Mouse (Mus musculus) right cerebral cortex, postnatal 4 days (tissue): ENCODE data around the gene Fam129a.

ENCODE experiments used
- DNase-seq: peaks from one replicate; pipeline ENCODE4 v3.0.0-alpha.2; 2022

Gene Fam129a

GRCm38 (mm10) chr1:151570981-151571837 lies at the start of gene Fam129a:
Fam129a (plus strand) TSS chr1:151571186.
- DNase-seq, result peak; percentile 16

DNA sequence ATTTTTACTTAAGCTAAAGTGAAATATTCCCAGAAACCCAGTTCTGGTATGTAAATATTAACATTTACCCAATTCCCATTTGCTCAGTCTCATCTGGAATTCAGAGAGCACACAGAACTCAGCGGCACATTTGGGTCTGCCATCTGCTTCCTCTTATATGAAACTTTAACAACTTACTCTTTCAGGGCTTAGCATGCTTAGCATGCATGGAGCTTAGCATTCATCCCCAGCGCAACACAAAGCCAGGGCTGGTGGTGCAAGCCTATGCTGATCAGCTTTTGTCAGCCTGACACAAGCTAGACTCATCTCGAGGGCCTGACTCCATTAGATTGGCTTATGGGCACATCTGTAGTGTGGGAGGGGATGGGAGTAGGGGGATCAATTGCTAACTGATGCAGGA lies 44.3 kb upstream of the Fam129a start:
- DNase-seq, result no peak

DNA sequence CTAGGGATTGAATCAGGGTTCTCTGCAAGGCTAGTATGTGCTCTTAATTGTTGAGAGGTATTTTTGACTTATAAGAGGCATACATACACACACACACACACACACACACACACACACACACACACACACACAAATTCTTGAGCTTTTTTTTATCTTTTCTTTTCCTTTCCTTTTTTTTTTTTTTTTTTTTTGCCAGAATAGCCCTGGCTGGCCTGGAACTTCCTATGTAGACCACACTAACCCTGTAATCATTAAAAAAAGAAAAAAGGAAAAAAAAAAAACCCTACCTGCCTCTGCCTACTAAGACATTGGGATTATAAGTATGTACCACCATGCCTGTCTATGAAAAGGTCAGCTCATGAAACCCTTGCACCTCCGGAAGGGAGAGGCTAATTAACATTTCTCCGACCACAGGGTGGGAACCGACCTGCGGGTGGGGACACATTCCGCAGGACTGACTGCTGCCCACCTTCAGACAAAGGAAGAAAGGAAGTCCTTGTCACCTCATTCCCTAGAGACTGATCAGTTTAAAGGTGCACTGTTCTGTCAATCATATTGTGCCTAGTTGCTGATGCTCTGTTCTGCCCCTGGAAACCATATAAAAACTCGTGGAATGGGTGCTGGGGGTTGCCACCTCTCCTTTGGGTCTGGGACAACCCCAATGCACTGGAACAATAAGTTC lies 27.0 kb upstream of the Fam129a start:
- no peak for DNase-seq

DNA sequence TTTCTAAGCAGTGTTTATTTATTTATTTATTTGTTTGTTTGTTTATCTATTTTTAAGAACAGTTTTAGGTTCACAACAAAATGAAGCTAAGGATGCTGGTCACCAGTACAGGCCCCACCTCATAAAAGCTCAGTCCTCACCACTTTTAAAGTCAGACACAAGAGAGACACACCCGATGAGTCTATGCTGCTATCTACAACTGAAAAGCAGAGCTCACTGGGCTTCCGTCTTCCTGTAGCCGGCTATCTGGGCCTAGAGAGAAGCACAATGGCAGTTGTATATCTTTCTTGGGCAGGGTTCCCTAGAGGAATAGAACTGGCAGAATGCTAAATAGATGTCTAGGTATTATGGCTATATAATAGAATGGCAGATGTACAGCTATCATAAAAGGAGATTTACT lies 26.4 kb upstream of the Fam129a start:
- DNase-seq, result no peak

- DNase-seq, result no peak
These were observed 25.4 kb upstream of the Fam129a start for GRCm38 (mm10) chr1:151545571-151545970.

GRCm38 (mm10) chr1:151548896-151549610 lies 21.9 kb upstream of the Fam129a start:
- no peak for DNase-seq

DNA sequence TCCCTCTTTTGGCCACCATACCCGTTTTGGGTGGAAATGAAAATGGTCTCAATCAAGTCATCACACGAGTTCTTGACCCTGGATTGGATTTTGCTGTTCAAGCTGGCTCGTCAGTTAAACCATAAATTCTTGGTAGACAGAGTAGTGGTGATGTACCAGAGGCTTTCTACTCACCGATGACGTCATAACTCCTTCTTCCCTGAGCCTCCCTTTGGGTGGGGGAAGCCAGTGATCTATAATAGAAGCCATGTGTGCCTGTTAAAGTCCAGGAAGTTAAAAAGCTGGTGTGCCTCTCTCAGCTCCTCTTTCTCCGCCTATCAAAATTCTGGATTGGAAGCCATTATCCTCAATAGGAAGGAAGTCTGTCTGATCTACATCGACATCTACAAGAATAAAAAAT lies 21.2 kb upstream of the Fam129a start:
- DNase-seq, result no peak

- no peak for DNase-seq
These were observed 20.2 kb upstream of the Fam129a start for GRCm38 (mm10) chr1:151550587-151551479.

- DNase-seq, result no peak
These were observed 10.4 kb upstream of the Fam129a start for GRCm38 (mm10) chr1:151560536-151560935.

DNA sequence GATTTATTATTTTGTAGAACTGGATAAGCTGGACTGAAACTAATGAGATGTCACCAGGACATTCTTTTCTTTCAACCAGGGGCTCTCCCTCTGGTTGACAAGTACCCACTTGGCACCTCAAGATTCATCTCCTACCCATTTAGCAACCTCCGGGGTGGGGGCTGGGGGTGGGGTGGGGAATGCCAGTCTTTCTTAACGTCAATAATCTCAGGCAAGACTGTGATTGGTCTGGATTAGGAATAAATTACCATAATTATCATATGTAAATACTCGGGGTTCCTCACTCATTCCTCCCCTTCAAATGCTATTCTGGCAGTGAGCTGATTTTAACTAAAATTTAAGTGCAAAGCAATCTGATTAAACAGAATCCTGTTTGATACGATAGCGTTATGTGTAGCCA lies 7.6 kb upstream of the Fam129a start:
- DNase-seq, result no peak

DNA sequence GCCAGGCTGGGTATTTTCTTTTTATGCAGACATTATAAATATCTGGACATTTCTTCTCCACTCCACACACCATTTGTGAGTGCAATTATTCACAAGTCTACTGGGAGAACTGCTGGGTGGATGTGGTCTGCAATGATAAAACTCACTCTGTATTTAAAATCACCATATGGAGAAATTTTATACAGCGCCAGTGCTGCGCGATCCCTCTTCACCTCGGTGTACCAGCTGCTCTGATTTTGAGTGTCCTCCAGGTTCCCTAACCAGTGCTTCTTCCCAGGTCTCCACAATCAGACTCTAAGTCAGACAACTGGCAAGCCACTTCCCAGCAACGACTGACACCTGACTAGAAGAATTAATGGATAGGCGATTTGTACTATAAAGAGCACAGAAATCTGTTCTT lies 7.1 kb upstream of the Fam129a start:
- DNase-seq, result no peak

- peak; percentile 80 for DNase-seq
These were observed 6.6 kb upstream of the Fam129a start for GRCm38 (mm10) chr1:151564377-151564776.

- DNase-seq, result no peak
These were observed 2.3 kb upstream of the Fam129a start for GRCm38 (mm10) chr1:151568682-151569081.

- no peak for DNase-seq
These were observed 1.0 kb downstream of the Fam129a start for GRCm38 (mm10) chr1:151571838-151572578.

DNA sequence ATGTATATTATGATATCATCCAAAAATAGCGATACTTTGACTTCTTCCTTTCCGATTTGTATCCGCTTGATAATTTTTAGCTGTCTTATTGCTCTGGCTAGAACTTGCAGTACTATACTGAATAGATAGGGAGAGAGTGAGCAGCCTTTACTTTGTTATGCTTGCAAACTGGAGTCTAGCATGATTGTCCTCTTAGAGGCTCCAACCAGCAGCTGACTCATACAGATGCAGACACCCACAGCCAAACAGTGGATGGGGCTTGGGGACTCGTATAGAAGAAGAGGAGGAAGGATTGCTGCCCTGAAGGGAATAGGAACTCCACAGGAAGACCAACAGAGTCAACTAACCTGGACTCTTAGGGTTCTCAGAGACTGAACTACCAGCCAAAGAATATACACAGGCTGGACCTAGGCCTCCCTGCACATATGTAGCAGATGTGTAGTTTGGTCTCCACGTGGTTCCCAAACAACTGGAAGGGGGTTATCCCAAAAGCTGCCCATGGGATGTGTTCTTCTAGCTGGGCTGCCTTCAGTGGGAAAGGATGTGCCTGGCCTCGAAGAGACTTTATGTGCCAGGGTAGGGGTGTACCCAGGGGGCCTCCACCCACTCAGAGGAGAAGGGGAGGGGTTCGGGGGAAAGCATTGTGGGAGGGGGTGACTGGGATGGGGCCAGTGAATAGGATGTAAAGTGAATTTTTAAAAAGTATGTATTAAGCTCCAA lies 1.8 kb downstream of the Fam129a start:
- DNase-seq, result no peak

DNA sequence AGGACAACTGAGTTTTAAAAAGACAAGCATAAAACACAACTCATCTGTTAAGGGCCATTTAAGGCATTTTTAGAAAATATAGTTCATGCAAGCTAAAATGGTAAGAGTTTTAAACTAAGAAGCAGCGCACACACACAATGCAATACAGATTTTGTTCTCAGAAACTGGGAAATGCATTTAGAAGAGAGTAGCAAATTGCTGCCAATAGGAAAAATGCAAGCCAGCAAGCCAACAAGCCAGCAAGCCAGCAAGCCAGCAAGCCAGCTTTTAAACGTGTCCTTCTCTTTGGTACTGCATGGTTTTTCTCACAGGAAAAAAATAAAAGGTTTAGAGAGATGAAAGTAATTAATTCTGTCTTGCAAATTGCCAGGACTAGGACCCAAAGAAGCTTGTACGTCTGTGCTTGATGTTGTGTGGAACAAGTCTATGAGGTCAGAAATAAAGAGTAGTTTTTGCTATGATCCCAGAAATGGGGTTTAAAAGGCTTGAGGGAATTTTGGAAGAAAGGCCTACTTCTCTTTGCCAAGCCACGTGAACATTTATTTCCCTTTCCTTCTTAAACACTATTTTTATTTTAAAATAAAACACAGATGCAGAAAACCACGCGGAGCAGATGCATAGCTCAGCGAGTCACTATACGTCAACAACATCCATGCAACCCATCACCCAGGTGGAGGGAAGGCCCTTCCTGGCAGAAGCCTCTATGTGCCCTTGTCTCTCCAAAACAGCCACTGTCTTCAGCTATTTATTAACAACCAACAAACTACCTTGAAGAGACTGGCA lies 9.4 kb downstream of the Fam129a start:
- no peak for DNase-seq

DNA sequence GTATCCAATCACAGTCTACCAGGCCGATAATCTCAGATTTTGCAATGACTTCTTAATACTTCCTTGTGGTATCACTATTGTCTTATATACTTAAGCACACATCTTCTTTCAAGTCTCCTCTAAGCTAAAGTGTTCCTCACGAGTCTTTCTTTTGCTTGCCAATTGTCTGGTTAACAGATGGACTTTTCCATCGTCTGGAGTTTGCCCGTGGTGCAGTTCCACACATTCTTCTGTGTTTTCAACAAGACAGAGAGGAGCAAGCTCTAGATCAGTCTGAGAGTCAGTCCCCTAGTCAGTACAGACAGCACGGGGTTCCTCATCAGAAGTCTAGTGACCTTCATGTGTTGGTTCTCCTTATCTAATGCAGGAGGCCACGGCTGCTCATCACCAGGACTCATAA lies 10.5 kb downstream of the Fam129a start:
- DNase-seq, result no peak

DNA sequence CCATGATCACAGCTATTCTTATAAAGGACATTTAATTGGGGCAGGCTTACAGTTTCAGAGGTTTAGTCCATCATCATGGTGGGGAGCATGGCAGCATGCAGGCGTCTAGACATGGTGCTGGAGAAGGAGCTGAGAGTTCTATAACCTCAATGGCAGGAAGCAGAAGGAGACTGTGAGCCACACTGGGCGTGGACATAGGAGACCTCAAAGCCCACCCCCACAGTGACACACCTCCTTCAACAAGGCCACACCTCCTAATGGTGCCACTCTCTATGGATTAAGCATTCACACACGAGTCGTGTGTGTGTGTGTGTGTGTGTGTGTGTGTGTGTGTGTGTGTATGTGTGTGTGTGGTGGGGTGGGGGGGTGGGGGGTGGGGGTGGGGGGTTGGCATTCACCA lies 11.0 kb downstream of the Fam129a start:
- DNase-seq, result no peak

DNA sequence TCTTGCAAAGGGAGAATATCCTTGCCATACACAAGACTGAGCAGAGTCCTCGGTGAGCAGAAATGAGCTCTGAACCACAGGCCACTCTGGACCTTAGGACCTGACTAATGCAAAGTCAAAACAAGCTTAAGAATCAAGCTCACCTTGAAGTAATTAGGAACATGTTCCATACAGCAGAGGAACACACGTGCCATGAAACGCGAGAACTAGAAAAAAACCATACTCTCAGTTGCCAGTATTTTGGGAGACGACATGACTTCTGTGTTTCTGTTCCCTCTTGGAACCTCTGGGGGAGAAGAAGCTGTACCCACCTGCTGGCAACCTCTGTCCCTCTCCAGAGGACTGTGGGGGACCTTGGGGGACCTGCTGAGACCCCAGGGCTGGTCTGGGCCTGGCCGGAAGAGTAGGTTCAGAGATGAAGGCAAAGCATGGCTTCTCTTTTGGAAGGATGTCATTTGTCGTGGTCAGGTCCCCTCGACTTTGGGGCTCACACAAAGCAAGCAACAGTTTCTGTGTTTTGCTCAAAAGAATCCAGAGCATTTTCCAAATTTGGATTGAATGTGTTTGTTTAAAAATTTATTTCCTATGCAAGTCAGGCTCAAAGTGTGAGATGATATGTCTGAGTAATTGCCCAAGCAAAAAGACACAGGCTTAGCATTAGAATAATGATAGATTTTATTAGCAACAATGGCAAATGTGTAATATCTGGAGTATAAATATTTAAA lies 12.6 kb downstream of the Fam129a start:
- no peak for DNase-seq

DNA sequence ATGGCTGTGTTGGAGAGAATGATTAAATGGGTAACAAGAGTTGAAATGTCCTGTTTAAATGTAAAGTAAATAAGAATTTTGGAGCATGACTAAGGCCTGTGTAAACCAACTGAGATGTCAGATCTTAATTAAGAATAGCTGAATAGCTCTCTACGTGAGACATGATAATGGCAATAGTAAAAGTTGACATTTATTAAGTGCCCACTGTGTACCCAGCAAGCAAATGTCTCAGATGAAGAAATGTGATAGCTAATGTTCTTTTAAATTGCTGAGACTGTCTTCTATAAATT lies 13.1 kb downstream of the Fam129a start:
- DNase-seq, result no peak
